Mouse (Mus musculus): ENCODE measurements around the gene Tmprss11d. TPM values are rescaled to one million over a fixed set of nuclear protein-coding genes. Genes with fewer than 3 reads are reported as not detected.

The Tmprss11d gene
- polyA plus RNA-seq, 1 experiment = not detected

- Histone ChIP-seq H3K4me1 (ENCODE audit: control insufficient read depth, insufficient read depth, low read length) (no peaks in the 10 kb centered on the region; the same call in 1 of the 2 replicates), H3K4me3 (ENCODE audit: insufficient read depth, low read length) (no peak overlapping the region), H3K27ac (ENCODE audit: insufficient read depth, low read length) (no peak overlapping the region)
- no peak for TF ChIP-seq CTCF (IDR thresholded peaks at IDR 0.05; ENCODE audit: borderline replicate concordance, insufficient read depth, low read length)
These were observed 67.1 kb downstream of the Tmprss11d start for GRCm38 (mm10) chr5:86306116-86306515.

- H3K27ac ChIP-seq (ENCODE audit: insufficient read depth, low read length) = no peak overlapping the region
- TF ChIP-seq POLR2A (IDR thresholded peaks at IDR 0.05; ENCODE audit: low read depth, low read length) (no peak), CTCF (IDR thresholded peaks at IDR 0.05; ENCODE audit: borderline replicate concordance, insufficient read depth, low read length) (no peak)
- no peak overlapping the region for H3K4me3 ChIP-seq (ENCODE audit: insufficient read depth, low read length)
- no peaks in the 10 kb centered on the region; the same call in 1 of the 2 replicates for H3K4me1 ChIP-seq (ENCODE audit: control insufficient read depth, insufficient read depth, low read length)
These were observed 69.3 kb downstream of the Tmprss11d start for GRCm38 (mm10) chr5:86303877-86304276.

GRCm38 (mm10) chr5:86289208-86289607, 84.0 kb downstream of the Tmprss11d start, which contains the start of gene Tmprss11c:
Tmprss11c (minus strand) TSS chr5:86289308.
- Histone ChIP-seq H3K4me1 (ENCODE audit: control insufficient read depth, insufficient read depth, low read length) (no peaks in the 10 kb centered on the region), H3K4me3 (ENCODE audit: insufficient read depth, low read length) (no peak within 1 kb of the TSS), H3K27ac (ENCODE audit: insufficient read depth, low read length) (no peak within 1 kb of the TSS)
- TF ChIP-seq POLR2A (IDR thresholded peaks at IDR 0.05; ENCODE audit: low read depth, low read length) = no peak
- no peak for TF ChIP-seq CTCF (IDR thresholded peaks at IDR 0.05; ENCODE audit: borderline replicate concordance, insufficient read depth, low read length)

Other genes starting within 250 kb of the Tmprss11d start
- gene Uba6, start 200.6 kb downstream of the Tmprss11d start, polyA plus RNA-seq (2011; ENCODE audit: insufficient read length, low read depth, missing spikeins) = 68.7 and 86.8 TPM in 2 replicates
- gene Gnrhr, start 175.5 kb downstream of the Tmprss11d start, polyA plus RNA-seq (2011; ENCODE audit: insufficient read length, low read depth, missing spikeins) = not detected in 2 replicates
- gene Tmprss11c, start 84.1 kb downstream of the Tmprss11d start, polyA plus RNA-seq (2011; ENCODE audit: insufficient read length, low read depth, missing spikeins) = not detected in 2 replicates
- not detected in 2 replicates for gene Tmprss11a, start 95.6 kb upstream of the Tmprss11d start, polyA plus RNA-seq (2011; ENCODE audit: insufficient read length, low read depth, missing spikeins)
- gene Tmprss11g, start 145.2 kb upstream of the Tmprss11d start, polyA plus RNA-seq (2011; ENCODE audit: insufficient read length, low read depth, missing spikeins) = not detected in 2 replicates

All from embryonic fibroblast, embryonic 13.5 days (primary cell).